Mouse (Mus musculus) hindbrain, embryonic 10.5 days (tissue): ENCODE data around the gene Gm10721. TPM values are rescaled to one million over a fixed set of nuclear protein-coding genes. Genes with fewer than 3 reads are reported as not detected.
"Not testable (repeated sequence)": the region's sequence is repeated elsewhere in the genome, so short reads cannot be mapped to it uniquely, and the experiment has no call there.

Source experiments
- DNase-seq: peaks from one replicate; pipeline ENCODE4 v3.0.0-alpha.2; 2017; ENCODE audit warnings: low spot score
- H3K27ac ChIP-seq: fragments of 300-500 bp; sonication (generic); 2 replicates; pipeline ENCODE4 v1.5.1; 2016; ENCODE audit warnings: mild to moderate bottlenecking, moderate library complexity
- H3K27me3 ChIP-seq: fragments of 300-500 bp; sonication (generic); 2 replicates; pipeline ENCODE4 v1.6.1; 2016; ENCODE audit warnings: mild to moderate bottlenecking; ENCODE audit not compliant: poor library complexity, insufficient read depth, severe bottlenecking
- H3K36me3 ChIP-seq: fragments of 300-500 bp; sonication (generic); 2 replicates; pipeline ENCODE4 v1.6.1; 2016; ENCODE audit warnings: mild to moderate bottlenecking, moderate library complexity
- H3K4me1 ChIP-seq: fragments of 300-500 bp; sonication (generic); replicated peaks from 2 replicates; pipeline ENCODE4 v1.6.1; 2016; ENCODE audit warnings: mild to moderate bottlenecking
- H3K4me3 ChIP-seq: fragments of 300-500 bp; sonication (generic); 2 replicates; pipeline ENCODE4 v1.5.1; 2016; ENCODE audit warnings: mild to moderate bottlenecking, moderate library complexity
- H3K9me3 ChIP-seq: fragments of 300-500 bp; sonication (generic); 2 replicates; pipeline ENCODE4 v1.6.1; 2016; ENCODE audit warnings: mild to moderate bottlenecking, moderate library complexity
- WGBS: fragments of 180-500 bp; shearing (Covaris S2); methylation state at CpG from one replicate; pipeline ENCODE4 v1.1.7; 2016; 5-methylcytosine and 5-hydroxymethylcytosine counted together
- polyA plus RNA-seq: library from polyadenylated mRNA; unstranded; fragments of >200 nt; fragmentation: Nextera tagmentation; extraction: Ambion mirVana; gene quantifications from 2 replicates; pipeline ENCODE4 v1.2.1, GENCODE M21; 2016

The Gm10721 gene
- polyA plus RNA-seq, 1 experiment from 2014 or later, result not detected

- H3K27me3 ChIP-seq, result not testable (repeated sequence)
These were observed 6.0 kb downstream of the Gm10721 start for GRCm38 (mm10) chr9:3018944-3019343.

GRCm38 (mm10) chr9:3019835-3020727 is 7.1 kb downstream of the Gm10721 start:
- H3K4me3 ChIP-seq, DNase-seq, H3K36me3 ChIP-seq, H3K9me3 ChIP-seq, H3K4me1 ChIP-seq, H3K27ac ChIP-seq, H3K27me3 ChIP-seq: not testable (repeated sequence)
- WGBS, result 78% methylated on average over 17 of the region's 19 CpGs

More at GRCm38 (mm10) chr9:3018944-3019343, 6.0 kb downstream of the Gm10721 start:
- DNase-seq, H3K9me3 ChIP-seq, H3K4me3 ChIP-seq, H3K27ac ChIP-seq, H3K36me3 ChIP-seq, H3K4me1 ChIP-seq: not testable (repeated sequence)
- 63% methylated on average over 9 of the region's 9 CpGs for WGBS

GRCm38 (mm10) chr9:3022316-3023008 is 9.5 kb downstream of the Gm10721 start:
- not testable (repeated sequence) for H3K4me1 ChIP-seq, H3K36me3 ChIP-seq, H3K27me3 ChIP-seq, H3K27ac ChIP-seq, H3K4me3 ChIP-seq, H3K9me3 ChIP-seq
- WGBS, result 74% methylated on average over 11 of the region's 13 CpGs
- DNase-seq, result peak; percentile 35

GRCm38 (mm10) chr9:3023312-3023984 is 10.5 kb downstream of the Gm10721 start, which contains the start of gene Gm10718:
Gene Gm10718 (plus strand): TSS chr9:3023547.
- not testable (repeated sequence) for H3K27ac ChIP-seq, H3K4me3 ChIP-seq, H3K4me1 ChIP-seq, H3K36me3 ChIP-seq, H3K27me3 ChIP-seq, H3K9me3 ChIP-seq, DNase-seq
- WGBS, result 74% methylated on average over 12 of the region's 13 CpGs

- H3K36me3 ChIP-seq, H3K9me3 ChIP-seq, H3K4me1 ChIP-seq, H3K27ac ChIP-seq, H3K27me3 ChIP-seq, H3K4me3 ChIP-seq, DNase-seq: not testable (repeated sequence)
- WGBS, result 75% methylated on average over 16 of the region's 16 CpGs
These were observed 11.2 kb downstream of the Gm10721 start for GRCm38 (mm10) chr9:3023985-3024648.

- H3K4me3 ChIP-seq, DNase-seq, H3K27ac ChIP-seq, H3K27me3 ChIP-seq, H3K4me1 ChIP-seq, H3K9me3 ChIP-seq, H3K36me3 ChIP-seq: not testable (repeated sequence)
- WGBS, result 71% methylated on average over 12 of the region's 12 CpGs
These were observed 12.1 kb downstream of the Gm10721 start, which contains the start of gene Gm10717 for GRCm38 (mm10) chr9:3024912-3025467. Gene Gm10717 (plus strand): TSS chr9:3025417.

- DNase-seq, H3K9me3 ChIP-seq, H3K36me3 ChIP-seq, H3K4me3 ChIP-seq, H3K27me3 ChIP-seq, H3K27ac ChIP-seq, H3K4me1 ChIP-seq: not testable (repeated sequence)
- WGBS, result 73% methylated on average over 5 of the region's 6 CpGs
These were observed 12.7 kb downstream of the Gm10721 start for GRCm38 (mm10) chr9:3025653-3026052.

DNA sequence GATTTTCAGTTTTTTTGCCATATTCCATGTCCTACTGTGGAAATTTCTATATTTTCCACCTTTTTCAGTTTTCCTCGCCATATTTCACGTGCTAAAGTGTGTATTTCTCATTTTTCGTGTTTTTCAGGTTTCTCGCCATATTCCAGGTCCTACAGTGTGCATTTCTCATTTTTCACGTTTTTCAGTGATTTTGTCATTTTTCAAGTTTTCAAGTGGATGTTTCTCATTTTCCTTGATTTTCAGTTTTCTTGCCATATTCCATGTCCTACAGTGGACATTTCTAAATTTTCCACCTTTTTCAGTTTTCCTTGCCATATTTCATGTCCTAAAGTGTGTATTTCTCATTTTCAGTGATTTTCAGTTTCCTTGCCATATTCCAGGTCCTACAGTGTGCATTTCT is 13.2 kb downstream of the Gm10721 start:
- 78% methylated on average over 5 of the region's 5 CpGs for WGBS
- not testable (repeated sequence) for DNase-seq, H3K27me3 ChIP-seq

DNA sequence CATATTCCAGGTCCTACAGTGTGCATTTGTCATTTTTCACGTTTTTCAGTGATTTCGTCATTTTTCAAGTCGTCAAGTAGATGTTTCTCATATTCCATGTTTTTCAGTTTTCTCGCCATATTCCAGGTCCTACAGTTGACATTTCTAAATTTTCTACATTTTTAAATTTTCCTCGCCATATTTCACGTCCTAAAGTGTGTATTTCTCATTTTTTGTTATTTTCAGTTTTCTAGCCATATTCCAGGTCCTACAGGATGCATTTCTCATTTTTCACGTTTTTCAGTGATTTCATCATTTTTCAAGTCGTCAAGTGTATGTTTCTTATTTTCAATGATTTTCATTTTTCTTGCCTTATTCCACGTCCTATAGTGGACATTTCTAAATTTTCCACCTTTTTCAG is 13.8 kb downstream of the Gm10721 start:
- not testable (repeated sequence) for DNase-seq, H3K4me3 ChIP-seq, H3K36me3 ChIP-seq, H3K27ac ChIP-seq, H3K27me3 ChIP-seq, H3K9me3 ChIP-seq, H3K4me1 ChIP-seq
- WGBS, result 66% methylated on average over 9 of the region's 9 CpGs

More for the DNA sequence above, 13.2 kb downstream of the Gm10721 start:
- not testable (repeated sequence) for H3K27ac ChIP-seq, H3K4me3 ChIP-seq, H3K4me1 ChIP-seq, H3K36me3 ChIP-seq, H3K9me3 ChIP-seq

GRCm38 (mm10) chr9:3027200-3027599 is 14.3 kb downstream of the Gm10721 start:
- H3K36me3 ChIP-seq, H3K4me3 ChIP-seq, H3K9me3 ChIP-seq, H3K4me1 ChIP-seq, H3K27me3 ChIP-seq, H3K27ac ChIP-seq: not testable (repeated sequence)
- peak; percentile 81 for DNase-seq
- 70% methylated on average over 9 of the region's 9 CpGs for WGBS

GRCm38 (mm10) chr9:3029276-3030000 is 16.5 kb downstream of the Gm10721 start:
- not testable (repeated sequence) for DNase-seq, H3K4me1 ChIP-seq, H3K9me3 ChIP-seq, H3K27ac ChIP-seq, H3K4me3 ChIP-seq, H3K36me3 ChIP-seq, H3K27me3 ChIP-seq
- WGBS, result 64% methylated on average over 14 of the region's 16 CpGs
